Mouse (Mus musculus) intestine, postnatal 0 days (tissue): ENCODE measurements around the gene Exosc3. TPM values are rescaled to one million over a fixed set of nuclear protein-coding genes. Genes with fewer than 3 reads are reported as not detected.
A peak's percentile ranks its signal among the peaks of the same experiment; 100 is the strongest.

Source experiments
- ATAC-seq: fragments of 200-750 bp; cut with Nextera tagmentation; 2 replicates; pipeline ENCODE4 v1.8.0; 2017; ENCODE audit warnings: mild to moderate bottlenecking, moderate TSS enrichment, moderate library complexity
- H3K27ac ChIP-seq: fragments of 300-500 bp; sonication (generic); 2 replicates; pipeline ENCODE4 v1.5.1; 2014; ENCODE audit warnings: mild to moderate bottlenecking, low read depth, low read length, moderate library complexity
- H3K27me3 ChIP-seq: fragments of 300-500 bp; sonication (generic); replicated peaks from 2 replicates; pipeline ENCODE4 v1.6.1; 2014; ENCODE audit warnings: low read length, mixed read lengths; ENCODE audit not compliant: control insufficient read depth, insufficient read depth
- H3K36me3 ChIP-seq: fragments of 300-500 bp; sonication (generic); 2 replicates; pipeline ENCODE4 v1.6.1; 2014; ENCODE audit warnings: mild to moderate bottlenecking, moderate library complexity; ENCODE audit not compliant: control insufficient read depth, insufficient read depth
- H3K4me1 ChIP-seq: fragments of 300-500 bp; sonication (generic); replicated peaks from 2 replicates; pipeline ENCODE4 v1.6.1; 2014; ENCODE audit warnings: antibody characterized with exemption, low read length, mixed read lengths; ENCODE audit not compliant: control insufficient read depth, insufficient read depth
- H3K4me2 ChIP-seq: fragments of 300-500 bp; sonication (generic); replicated peaks from 2 replicates; pipeline ENCODE4 v1.6.1; 2014; ENCODE audit warnings: low read depth, mild to moderate bottlenecking, moderate library complexity
- H3K4me3 ChIP-seq: fragments of 300-500 bp; sonication (generic); 2 replicates; pipeline ENCODE4 v1.5.1; 2014; ENCODE audit warnings: low read depth, low read length
- H3K9ac ChIP-seq: fragments of 300-500 bp; sonication (generic); 2 replicates; pipeline ENCODE4 v1.6.1; 2014; ENCODE audit warnings: mild to moderate bottlenecking, low read depth, low read length
- H3K9me3 ChIP-seq: fragments of 300-500 bp; sonication (generic); 2 replicates; pipeline ENCODE4 v1.6.1; 2016; ENCODE audit warnings: mixed run types; ENCODE audit not compliant: control insufficient read depth
- CTCF ChIP-seq: sonication (generic); IDR thresholded peaks from 2 replicates; pipeline ENCODE4 v1.5.1; 2016; ENCODE audit warnings: low read depth, mild to moderate bottlenecking, control low read depth, antibody characterized with exemption, moderate library complexity
- WGBS: fragments of 180-500 bp; shearing (Covaris S2); extraction: QIAGEN DNeasy Blood & Tissue Kit; methylation state at CpG from one replicate; pipeline ENCODE4 v1.1.7; 2014; 5-methylcytosine and 5-hydroxymethylcytosine counted together
- polyA plus RNA-seq: library from polyadenylated mRNA; unstranded; fragments of >200 nt; fragmentation: Nextera tagmentation; extraction: Ambion mirVana; gene quantifications from 2 replicates; pipeline ENCODE4 v1.2.1, GENCODE M21; 2015

Exosc3 gene
- polyA plus RNA-seq, 1 experiment from 2014 or later, result 43.4 TPM

- peak; percentile 77 for ATAC-seq
Observed at GRCm38 (mm10) chr4:45296662-45297564, 45.6 kb downstream of the Exosc3 start, which contains the start of gene Trmt10b. Trmt10b (plus strand) TSS chr4:45297127.

DNA sequence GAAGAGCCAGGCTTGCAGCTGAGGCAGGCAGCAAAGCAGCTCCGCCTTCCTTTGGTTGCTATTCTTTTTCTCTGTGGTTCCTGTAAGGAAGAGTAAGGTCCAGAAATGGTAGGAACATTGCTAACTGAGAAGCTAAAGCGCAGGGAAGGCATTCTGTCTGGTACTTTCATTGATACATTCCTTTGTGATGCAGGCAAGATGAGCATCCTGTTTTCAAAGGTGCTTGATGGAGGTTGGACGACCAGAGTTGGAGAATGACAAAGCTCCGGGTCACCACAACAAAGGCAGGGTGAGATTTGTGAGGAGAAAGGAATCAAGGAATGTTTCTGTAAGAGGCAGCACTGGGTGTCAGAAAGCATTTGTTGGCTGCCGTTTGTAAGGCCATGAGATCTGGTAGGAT lies 54.6 kb downstream of the Exosc3 start:
- Histone ChIP-seq H3K27ac (no peak overlapping the region), H3K27me3 (no peaks in the 10 kb centered on the region), H3K9ac (no peak overlapping the region), H3K36me3 (no peaks in the 10 kb centered on the region), H3K4me2 (no peak overlapping the region), H3K4me1 (no peaks in the 10 kb centered on the region), H3K9me3 (no peaks in the 10 kb centered on the region), H3K4me3 (no peak overlapping the region)
- no peak for TF ChIP-seq CTCF
- WGBS, result 78% methylated on average over 5 of the region's 5 CpGs
- no peak for ATAC-seq

More at GRCm38 (mm10) chr4:45296662-45297564, 45.6 kb downstream of the Exosc3 start, which contains the start of gene Trmt10b:
- H3K27me3 ChIP-seq, result no peaks in the 10 kb centered on the region
- H3K27ac ChIP-seq, result no peak within 1 kb of the TSS
- peak within 1 kb of the TSS; percentile 90 for H3K4me3 ChIP-seq
- WGBS, result 15% methylated on average over 27 of the region's 27 CpGs
- H3K4me1 ChIP-seq, result peaks cover 6% of the 10 kb centered on the region; the same call in 1 of the 2 replicates
- peak within 1 kb of the TSS; percentile 82 for H3K4me2 ChIP-seq
- H3K9me3 ChIP-seq, result no peaks in the 10 kb centered on the region
- TF ChIP-seq CTCF, result no peak
- H3K9ac ChIP-seq, result peak within 1 kb of the TSS; percentile 64
- peaks cover 18% of the 10 kb centered on the region; the same call in 1 of the 2 replicates for H3K36me3 ChIP-seq

DNA sequence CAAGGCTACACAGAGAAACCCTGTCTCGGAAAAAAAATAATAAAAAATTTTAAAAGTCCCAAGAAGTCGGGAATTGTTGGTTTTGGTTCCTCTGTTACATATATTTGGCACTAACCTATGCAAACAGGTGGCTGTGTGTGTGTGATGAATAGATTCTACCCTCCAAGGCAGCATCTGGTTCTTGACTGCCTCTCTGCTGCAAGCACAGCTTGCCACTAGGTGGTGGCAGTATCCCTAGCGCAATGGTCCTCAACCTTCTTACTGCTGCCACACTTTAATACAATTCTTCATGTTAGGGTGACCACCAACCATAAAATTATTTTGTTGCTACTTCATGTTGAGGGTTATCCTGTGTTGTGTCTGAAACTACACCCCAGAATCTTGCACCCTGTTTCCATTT lies 56.2 kb downstream of the Exosc3 start:
- no peaks in the 10 kb centered on the region for H3K27me3 ChIP-seq
- ATAC-seq, result no peak
- H3K27ac ChIP-seq, result no peak overlapping the region
- no peaks in the 10 kb centered on the region for H3K4me1 ChIP-seq
- 54% methylated on average over 3 of the region's 3 CpGs for WGBS
- H3K4me3 ChIP-seq, result no peak overlapping the region
- no peaks in the 10 kb centered on the region for H3K36me3 ChIP-seq
- no peak overlapping the region for H3K9ac ChIP-seq
- peak; percentile 74 for TF ChIP-seq CTCF
- H3K9me3 ChIP-seq, result no peaks in the 10 kb centered on the region
- no peak overlapping the region for H3K4me2 ChIP-seq

DNA sequence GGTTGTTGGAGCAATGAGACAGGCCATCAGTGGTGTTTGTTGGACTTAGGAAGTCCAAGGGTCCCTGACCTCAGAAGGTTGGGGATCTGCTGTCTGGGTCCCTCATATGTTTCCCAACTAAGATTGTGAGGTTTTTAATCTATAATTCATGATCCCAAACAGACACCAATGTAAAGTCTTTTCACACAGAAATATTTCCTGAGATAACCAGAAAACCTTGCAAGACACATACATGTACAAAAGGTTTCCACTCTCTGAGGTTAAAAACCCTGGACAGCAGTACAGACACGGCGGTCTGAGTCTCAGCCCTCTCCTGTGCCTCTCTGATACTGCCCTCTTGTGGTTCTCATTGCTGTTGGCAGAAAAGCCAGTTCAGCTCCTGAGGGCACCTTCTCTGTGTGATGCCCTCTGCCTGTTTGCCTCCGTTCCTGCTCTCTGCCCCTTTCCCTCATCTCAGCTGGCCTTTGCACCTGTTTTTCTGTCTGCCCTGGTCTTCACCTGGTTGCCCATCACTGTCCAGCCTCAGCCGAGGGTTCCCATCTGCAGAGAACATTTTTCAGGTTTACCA lies 62.5 kb downstream of the Exosc3 start:
- TF ChIP-seq CTCF, result peak; percentile 99
- Histone ChIP-seq H3K4me3 (no peak overlapping the region), H3K9me3 (no peaks in the 10 kb centered on the region), H3K4me2 (no peak overlapping the region), H3K27ac (no peak overlapping the region), H3K27me3 (no peaks in the 10 kb centered on the region), H3K4me1 (no peaks in the 10 kb centered on the region), H3K9ac (no peak overlapping the region), H3K36me3 (no peaks in the 10 kb centered on the region)
- ATAC-seq, result peak; percentile 56; the same call in 1 of the 2 replicates
- 21% methylated on average over 4 of the region's 4 CpGs for WGBS

GRCm38 (mm10) chr4:45279292-45279691 lies 63.2 kb downstream of the Exosc3 start:
- Histone ChIP-seq H3K36me3 (no peaks in the 10 kb centered on the region), H3K27ac (no peak overlapping the region), H3K9ac (no peak overlapping the region), H3K4me2 (no peak overlapping the region), H3K9me3 (no peaks in the 10 kb centered on the region), H3K4me1 (no peaks in the 10 kb centered on the region), H3K27me3 (no peaks in the 10 kb centered on the region), H3K4me3 (no peak overlapping the region)
- 57% methylated on average over 8 of the region's 8 CpGs for WGBS
- peak; percentile 51; the same call in 1 of the 2 replicates for ATAC-seq
- TF ChIP-seq CTCF, result peak; percentile 52

DNA sequence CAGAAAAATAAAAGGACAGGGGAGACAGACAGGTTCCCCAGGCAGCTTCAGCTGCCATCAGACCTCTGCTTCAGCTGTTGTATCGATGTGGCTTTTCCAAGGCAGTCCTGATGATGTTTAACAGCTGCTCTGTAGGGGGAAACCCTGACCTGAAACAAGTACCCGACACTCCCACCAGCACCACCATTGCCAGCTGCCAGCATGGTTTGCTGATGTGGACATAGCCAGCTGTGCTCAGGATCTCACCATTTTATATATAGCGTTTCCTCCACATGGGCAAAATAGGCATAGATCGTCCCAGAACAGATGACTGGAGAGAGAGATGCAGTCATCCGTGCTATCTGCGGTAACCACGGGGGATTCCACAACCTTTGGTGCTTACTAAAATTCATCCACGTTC lies 66.8 kb downstream of the Exosc3 start:
- H3K27me3 ChIP-seq, result no peaks in the 10 kb centered on the region
- no peak for ATAC-seq
- no peaks in the 10 kb centered on the region for H3K9me3 ChIP-seq
- no peaks in the 10 kb centered on the region for H3K36me3 ChIP-seq
- H3K27ac ChIP-seq, result no peak overlapping the region
- no peak overlapping the region for H3K9ac ChIP-seq
- 81% methylated on average over 8 of the region's 8 CpGs for WGBS
- no peak for TF ChIP-seq CTCF
- H3K4me3 ChIP-seq, result no peak overlapping the region
- H3K4me1 ChIP-seq, result no peaks in the 10 kb centered on the region
- no peak overlapping the region for H3K4me2 ChIP-seq
